Mouse (Mus musculus) thymus, postnatal 10 days (tissue): ENCODE measurements at regions not wholly inside any gene's neighbourhood (a gene's known extent, or its start where the extent isn't known, plus 50 kb on each side); places are given as distances from the start of the nearest gene placed in this dataset.
"Not testable (repeated sequence)": the region's sequence is repeated elsewhere in the genome, so short reads cannot be mapped to it uniquely, and the experiment has no call there.

Source experiments
- DNase-seq, 2 experiments: peaks; one replicate each; pipeline ENCODE4 v3.0.0; 2021; ENCODE audit warnings: low spot score in 2 of 2

- DNase-seq: no peak
Measured at GRCm38 (mm10) chr16:76521142-76521541, 147.5 kb upstream of the Nrip1 start.

GRCm38 (mm10) chr16:76520643-76520993 lies 147.0 kb upstream of the Nrip1 start:
- no peak for DNase-seq

- no peak for DNase-seq
Measured at GRCm38 (mm10) chr16:76519911-76520642, 146.4 kb upstream of the Nrip1 start.

GRCm38 (mm10) chr16:76510861-76511260 lies 137.2 kb upstream of the Nrip1 start:
- no peak for DNase-seq

GRCm38 (mm10) chr16:76509109-76509650 lies 135.6 kb upstream of the Nrip1 start:
- no peak for DNase-seq

- DNase-seq: no peak
Measured at GRCm38 (mm10) chr16:76507191-76507746, 133.6 kb upstream of the Nrip1 start.

GRCm38 (mm10) chr16:76506240-76506639 lies 132.6 kb upstream of the Nrip1 start:
- no peak for DNase-seq

GRCm38 (mm10) chr16:76499686-76500400 lies 126.2 kb upstream of the Nrip1 start:
- DNase-seq: no peak

GRCm38 (mm10) chr16:76498233-76498632 lies 124.6 kb upstream of the Nrip1 start:
- DNase-seq: no peak

- no peak for DNase-seq
Measured at GRCm38 (mm10) chr16:76497041-76497808, 123.6 kb upstream of the Nrip1 start.

- DNase-seq: no peak
Measured at GRCm38 (mm10) chr16:76483419-76483818, 109.8 kb upstream of the Nrip1 start.

GRCm38 (mm10) chr16:76481966-76482365 lies 108.3 kb upstream of the Nrip1 start:
- DNase-seq: no peak

- DNase-seq: no peak
Measured at GRCm38 (mm10) chr16:76477474-76477873, 103.8 kb upstream of the Nrip1 start.

GRCm38 (mm10) chr16:76474481-76474880 lies 100.9 kb upstream of the Nrip1 start:
- no peak for DNase-seq

GRCm38 (mm10) chr16:76472386-76472785 lies 98.8 kb upstream of the Nrip1 start:
- no peak for DNase-seq

GRCm38 (mm10) chr16:76471081-76471480 lies 97.5 kb upstream of the Nrip1 start:
- DNase-seq: no peak

GRCm38 (mm10) chr16:76459521-76459920 lies 85.9 kb upstream of the Nrip1 start:
- DNase-seq: no peak

- DNase-seq: not testable (repeated sequence)
Measured at GRCm38 (mm10) chr16:76456300-76456599, 82.6 kb upstream of the Nrip1 start.

- no peak for DNase-seq
Measured at GRCm38 (mm10) chr16:76455499-76456299, 82.1 kb upstream of the Nrip1 start.

- DNase-seq: no peak
Measured at GRCm38 (mm10) chr16:76454741-76455465, 81.3 kb upstream of the Nrip1 start.
